Mouse (Mus musculus): ENCODE data around the gene Plekho1.

Gene Plekho1

DNA sequence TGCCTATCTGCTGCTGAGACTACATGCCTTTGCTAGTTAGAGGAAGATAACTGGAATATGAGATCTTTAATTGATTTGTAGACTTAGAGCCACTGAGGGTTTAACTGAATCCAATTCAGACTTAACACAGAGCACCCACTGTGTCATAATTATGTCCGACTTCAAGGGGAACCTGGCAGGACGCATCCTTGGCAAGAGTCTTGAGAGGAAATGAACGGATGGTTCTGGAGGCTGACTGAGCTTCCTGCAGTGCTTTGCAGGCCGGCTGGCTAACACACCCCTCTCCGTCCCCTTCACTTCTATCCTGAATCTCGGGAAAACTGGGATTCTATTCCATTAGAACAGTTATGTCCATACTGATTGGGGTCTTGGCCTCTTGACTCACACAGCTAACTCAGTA is 12.7 kb upstream of the Plekho1 start:
- DNase-seq (ENCODE audit: low read depth, low spot score): no peak

DNA sequence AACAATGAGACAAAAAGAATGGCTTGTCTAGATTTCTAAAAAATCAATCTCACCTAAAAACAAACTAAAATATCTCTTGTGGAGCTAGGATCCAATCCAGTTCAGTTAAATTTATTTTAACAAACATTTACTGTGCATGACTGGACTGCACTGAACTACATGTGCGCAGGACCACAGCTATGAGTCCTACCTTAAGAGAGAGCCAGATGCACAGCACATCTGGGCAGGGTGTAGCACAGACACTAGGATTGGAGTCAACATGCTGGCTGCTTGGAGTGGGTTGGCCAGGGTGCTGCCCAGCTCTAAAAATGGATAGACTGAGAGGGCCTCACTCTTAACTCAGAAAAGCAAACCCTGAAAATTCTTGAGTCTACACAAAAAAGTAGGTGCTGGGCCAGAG is 5.8 kb upstream of the Plekho1 start:
- DNase-seq (ENCODE audit: low read depth, low spot score): no peak

DNA sequence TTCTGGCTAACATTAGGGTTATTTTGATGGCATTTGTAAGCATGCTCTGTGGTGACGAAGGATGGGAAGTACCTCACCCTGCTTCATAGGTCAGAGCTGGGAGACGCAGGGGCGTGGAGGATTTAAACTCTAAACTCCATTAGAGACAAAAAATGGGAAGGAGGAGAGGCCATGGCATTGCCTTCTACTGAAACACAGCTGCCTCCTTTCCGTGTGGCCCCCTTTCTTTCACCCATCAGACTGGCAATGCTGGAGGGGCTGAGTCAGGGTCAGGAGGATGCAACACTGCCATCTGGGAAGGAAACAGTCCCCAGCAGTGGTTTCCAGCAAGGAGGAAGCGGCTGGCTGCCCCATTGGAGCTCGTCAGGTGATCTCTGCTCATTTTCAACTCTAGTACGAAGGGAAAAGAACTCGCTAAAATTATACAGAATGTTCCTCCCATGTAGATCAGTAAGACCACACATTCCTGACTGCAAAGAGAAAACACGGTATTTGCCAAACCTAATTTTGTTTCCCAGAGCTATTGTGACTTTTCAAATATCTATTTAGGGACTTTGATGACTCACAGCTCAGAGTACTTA is 5.2 kb upstream of the Plekho1 start:
- DNase-seq (ENCODE audit: low read depth, low spot score): no peak

DNA sequence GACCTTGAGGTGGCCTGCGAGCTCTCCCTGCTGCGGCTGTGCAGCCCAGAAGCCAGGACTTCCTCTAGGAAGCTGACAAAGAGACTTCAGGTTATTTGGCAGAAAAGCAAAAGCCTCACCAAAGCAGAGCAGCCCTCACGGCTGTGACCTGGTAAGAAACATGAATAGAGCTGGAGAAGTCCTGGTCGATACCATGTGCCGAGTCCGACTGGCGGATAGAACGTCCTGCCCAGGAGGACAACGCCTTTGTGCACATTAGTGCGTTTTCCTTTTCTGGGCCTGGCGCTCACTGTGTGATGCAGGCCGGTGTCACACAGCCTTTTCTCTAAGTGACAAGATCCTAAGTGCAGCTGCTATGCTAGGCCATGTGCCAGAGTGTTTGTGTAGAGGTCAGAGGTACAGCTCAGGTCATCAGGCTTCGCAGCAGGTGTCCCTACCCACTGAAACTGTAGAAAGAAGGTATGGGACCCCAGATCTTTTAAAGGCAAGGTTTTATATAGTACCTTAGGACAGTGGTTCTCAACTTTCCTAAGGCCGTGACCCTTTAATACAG is 4.4 kb upstream of the Plekho1 start:
- DNase-seq (ENCODE audit: low read depth, low spot score): no peak

DNA sequence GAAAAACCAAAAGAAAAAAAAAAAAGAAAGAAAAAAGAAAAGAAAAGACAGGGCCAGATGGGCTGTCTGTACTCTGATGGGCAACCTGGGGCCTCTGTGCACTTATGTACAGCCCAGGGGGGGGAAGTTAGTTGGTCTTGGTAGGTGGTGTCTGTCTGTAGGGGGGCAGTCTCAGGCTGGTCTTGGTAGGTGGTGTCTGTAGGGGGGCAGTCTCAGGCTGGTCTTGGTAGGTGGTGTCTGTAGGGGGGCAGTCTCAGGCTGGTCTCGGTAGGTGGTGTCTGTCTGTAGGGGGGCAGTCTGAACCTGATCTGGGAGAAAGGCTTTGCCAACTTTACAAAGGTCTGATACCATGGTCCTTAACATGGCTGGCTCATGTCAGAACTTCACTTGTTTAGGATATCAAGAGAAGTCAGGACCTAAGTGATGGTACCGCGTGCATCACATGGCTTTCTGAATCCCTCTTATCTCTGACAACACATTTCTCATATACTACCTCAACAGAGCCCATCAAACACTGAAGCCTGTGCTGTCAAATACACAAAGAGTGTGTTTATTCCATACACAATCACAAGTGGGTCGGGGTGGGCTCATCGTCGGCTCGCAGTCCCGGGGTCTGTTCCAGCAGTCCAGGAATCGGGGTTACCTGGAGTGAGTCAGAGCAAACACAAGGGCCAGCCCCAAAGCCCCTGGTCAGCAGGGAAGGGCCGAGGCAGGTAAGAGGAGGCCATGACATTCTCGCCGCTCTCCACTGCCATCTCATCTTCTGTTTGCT is 3.7 kb upstream of the Plekho1 start:
- DNase-seq (ENCODE audit: low read depth, low spot score): no peak

DNA sequence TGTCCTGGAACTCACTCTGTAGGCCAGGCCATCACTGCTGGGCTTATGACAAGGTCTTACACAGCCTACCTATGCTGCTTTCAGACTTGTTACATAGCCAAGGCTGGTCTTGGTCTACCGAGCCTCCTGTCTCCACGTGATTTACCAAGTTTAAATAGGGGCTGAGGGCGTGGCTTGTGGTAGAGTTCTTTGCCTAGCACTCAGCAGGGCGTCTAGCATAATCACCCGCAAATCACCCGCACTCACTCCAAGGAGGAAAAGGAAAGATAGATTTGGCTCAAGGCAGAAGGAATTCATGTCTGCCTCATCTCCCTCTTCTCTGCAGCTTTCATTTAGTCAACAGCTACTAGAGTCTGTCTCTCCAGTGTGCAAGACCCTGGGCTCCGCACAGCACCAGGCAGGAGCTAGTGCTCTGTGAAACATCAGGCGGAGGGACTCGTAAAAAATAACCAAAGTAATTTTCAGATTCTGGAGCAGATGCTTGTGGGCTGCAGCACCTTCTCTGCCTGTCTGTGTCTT is 1.5 kb upstream of the Plekho1 start:
- no peak for DNase-seq (ENCODE audit: low read depth, low spot score)

DNA sequence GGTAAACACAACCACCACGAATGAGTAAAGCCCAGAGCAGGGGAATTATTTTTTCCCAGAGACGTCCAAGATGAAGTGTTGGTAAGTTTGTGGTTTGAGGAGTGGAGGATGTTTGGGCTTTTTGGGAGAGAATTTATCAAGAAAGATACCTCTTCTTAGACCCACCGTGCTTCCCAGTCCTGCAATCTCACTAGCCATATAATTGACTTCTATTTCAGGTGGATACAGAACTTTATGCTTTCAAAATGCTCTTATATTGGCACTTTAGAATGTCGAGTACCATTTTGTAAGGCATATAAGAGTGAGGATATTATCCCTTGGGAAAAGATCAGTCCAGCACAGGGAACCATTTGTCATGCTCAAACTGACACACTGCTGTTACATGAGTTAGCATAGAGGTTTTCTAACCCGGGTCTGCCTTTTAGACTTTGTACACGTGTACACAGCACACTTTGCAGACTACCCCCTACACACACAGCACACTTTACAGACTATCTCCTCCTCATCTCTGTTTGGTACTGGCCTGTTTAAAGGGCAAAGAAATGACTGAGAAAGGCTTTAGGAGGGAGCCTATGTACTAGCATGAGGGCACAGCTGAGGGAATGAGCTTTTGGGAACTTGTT is 761 bp upstream of the Plekho1 start:
- DNase-seq (ENCODE audit: low read depth, low spot score): no peak

DNA sequence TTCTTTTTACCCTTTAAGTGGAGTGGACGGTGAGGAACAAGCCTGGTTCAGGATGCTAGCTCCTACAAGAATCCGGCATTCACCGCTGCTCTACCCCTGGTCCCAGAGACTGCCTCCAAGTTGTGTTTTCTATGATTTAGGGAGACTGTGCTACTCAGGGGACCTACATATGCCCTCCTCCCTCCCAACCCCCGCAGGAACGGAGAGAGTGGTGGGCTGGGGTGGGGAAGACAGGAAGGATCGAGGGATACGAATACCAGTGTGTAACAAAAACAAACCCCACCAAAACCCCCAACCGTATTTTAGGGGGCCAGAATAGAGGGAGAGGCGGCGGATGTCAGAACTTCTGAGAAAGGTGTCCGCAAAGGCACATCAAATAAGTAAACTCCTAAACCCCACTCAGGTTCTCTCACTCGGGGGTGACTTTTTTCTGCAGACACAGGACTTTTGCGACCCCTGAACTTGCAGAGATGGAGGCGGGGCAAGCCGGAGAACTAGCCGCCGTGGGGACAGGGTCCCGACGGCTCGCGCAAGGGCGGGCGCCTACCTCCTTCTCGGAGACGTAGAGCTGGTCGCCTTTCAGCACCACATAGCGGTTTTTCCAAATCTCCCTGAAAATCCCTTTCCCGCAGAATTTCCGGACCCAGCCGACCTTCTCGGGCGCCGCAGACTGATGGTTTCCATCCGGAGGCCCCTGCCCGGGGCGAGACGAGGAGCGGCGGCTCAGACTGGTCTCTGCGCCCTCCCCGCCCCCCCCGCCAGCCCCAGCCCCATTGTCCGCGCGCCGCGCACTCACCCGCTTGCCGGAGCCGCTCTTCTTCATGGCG is 613 bp downstream of the Plekho1 start:
- no peak for DNase-seq (ENCODE audit: low read depth, low spot score)

DNA sequence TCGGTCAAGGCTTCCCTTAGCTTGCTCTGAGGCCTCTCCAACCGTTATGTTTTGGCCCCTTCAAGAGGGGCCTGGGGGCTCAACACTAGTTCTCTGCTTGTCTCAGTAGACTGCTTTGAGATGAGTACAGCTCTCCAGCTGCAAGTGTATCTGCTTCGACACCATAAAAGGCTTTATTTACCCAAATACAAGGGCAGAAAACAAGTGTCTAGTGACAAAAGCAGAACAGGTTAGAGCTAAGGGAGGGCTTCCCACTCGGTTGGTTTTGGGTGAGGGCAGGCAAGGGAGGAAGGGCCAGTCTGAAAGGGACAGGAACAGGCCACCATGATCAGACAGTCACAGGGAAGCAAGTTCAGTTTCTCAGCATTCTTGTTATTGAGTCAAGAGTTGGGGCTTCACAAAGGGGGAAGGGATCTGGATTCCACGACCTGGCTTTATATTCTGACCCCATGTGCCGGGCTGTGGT is 1.4 kb downstream of the Plekho1 start:
- DNase-seq (ENCODE audit: low read depth, low spot score): no peak

DNA sequence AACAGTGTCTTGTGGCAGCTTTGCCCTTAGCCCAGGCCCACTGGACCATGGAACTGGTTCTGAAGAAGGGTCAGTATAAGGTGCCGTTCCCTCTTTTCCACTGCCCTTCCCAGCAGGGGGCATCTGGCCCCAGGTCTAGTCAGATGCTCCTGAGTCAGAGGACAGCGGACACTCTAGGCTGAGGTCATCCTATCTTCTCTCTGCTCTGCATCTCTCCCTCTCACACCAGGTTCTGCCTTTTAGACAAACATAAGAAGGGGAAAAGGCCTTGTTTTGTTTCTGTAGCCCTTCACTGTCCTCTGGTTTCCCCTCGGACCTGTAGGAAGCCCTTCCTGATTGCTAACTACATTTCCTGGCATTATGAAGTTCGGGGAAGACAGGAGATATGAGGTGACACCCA is 1.9 kb downstream of the Plekho1 start:
- DNase-seq (ENCODE audit: low read depth, low spot score): no peak

DNA sequence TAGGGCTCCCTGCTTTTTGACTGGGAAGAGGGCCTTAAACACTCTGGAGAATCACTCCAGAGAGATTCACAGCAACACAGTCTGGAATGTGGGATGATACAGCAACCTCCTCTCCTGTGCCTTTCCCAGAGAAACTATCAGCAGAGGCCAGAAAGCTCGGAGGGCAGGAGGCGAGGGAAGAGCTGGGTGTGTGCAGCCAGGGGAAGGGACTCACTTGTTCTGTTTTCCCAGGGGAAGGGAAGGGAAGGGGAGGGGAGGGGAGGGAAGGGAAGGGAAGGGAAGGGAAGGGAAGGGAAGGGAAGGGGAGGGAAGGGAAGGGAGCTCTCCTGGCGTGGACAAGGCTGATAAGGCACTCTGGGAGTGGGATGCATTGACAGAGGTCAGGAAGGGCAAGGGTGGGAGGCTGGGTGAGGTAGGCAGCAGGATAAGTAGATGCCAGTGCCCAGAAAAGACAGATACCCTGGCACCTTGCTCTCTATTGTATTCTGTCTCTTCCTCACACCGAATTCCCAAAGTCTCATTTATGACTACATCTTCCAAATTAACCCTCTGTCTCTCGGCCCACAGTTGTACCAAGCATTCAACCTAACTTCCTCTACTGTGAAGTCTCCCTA is 2.7 kb downstream of the Plekho1 start:
- DNase-seq (ENCODE audit: low read depth, low spot score): no peak

DNA sequence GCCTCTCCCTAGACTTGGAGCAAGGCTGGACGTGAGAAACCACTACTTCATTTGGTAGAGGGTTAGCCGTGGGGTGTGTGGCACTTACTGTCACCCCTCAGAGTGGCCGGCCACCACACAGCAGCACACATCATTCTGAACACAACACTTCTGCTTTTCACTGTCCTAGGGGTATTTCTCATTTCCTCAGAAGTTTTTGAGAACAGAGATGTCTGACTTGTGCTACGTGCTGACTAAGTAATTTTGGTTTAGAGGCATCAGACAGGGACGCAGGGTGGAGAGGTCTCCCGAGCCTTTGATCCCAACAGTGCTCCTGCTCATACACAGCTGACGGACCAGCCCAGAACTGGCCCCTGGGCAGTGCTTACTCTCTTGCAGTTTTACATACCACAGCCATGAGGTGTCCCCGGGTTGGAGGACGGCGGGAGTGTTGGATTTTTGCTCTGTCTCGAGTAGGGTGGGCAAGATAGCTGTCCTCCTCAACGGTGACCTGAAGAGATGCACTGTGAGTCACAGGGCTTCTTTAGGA is 5.3 kb downstream of the Plekho1 start:
- no peak for DNase-seq (ENCODE audit: low read depth, low spot score)

DNA sequence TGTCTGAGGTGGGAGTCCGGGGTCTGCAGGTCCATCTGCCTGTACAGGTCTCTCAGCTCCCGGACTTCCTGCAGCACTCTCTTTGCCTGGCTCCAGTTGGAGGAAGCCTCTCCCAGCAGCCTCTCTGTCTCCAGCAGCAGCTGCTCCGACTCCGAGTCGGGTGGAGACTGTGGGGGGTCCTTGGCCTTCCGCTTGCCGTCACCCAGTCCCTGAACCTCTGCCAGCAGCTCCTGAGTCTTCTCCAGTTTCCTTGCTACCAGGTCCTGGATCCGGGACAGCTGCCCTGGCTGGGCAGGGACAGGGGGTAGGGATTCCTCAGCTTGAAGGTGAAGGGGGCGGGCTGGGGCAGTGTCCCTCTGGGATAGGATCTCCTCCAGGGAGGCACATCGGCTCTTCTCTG is 6.8 kb downstream of the Plekho1 start:
- no peak for DNase-seq (ENCODE audit: low read depth, low spot score)

DNA sequence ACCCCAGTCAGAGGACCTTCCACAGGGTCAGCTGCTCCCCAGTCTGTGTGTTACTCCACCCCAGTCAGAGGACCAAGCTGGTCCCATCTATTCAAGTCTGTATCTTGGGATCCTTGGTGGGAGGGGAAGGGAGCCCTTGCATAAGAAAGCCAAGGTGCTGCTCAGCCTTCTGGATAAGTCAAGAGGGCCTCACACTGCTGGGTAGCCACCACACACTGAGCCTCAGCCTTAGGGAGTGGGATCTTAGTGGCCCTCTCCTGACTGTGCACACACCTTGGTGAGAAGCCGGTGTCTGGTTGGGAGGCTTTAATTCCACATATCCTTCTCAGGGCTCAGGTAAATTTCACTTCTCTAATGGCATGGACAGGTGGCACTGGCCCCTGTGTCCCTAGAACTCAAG is 7.7 kb downstream of the Plekho1 start:
- DNase-seq (ENCODE audit: low read depth, low spot score): no peak

DNA sequence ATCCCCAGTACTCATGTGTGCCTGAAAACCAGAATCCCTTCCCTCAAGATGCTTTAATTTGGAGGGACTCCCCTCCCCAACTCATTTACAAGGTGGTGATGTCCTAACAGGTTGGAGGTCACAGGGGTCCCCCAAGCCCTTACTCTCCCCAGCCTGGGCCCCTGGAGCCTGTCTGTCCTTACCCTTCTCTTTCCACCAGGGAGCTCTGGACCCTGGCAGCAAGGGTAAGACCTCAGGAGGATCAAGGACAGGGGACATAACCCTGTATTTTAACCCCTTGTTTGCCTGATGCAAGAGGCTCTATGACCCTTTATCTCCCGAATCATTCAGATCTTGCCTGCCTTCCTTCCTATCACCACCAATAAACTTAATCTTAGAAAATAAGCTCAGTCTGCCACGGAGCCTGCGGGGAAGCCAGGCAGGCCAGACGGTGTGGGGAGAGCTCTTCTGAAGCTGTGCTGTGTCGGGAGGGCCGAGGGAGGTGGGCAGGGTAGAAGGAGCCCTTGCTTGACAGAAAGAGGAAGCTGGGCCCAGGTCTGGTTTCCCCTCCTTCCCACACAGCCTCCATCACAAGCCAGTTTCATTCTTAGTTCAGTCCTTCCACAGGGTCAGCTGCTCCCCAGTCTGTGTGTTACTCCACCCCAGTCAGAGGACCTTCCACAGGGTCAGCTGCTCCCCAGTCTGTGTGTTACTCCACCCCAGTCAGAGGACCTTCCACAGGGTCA is 8.3 kb downstream of the Plekho1 start:
- no peak for DNase-seq (ENCODE audit: low read depth, low spot score)

DNA sequence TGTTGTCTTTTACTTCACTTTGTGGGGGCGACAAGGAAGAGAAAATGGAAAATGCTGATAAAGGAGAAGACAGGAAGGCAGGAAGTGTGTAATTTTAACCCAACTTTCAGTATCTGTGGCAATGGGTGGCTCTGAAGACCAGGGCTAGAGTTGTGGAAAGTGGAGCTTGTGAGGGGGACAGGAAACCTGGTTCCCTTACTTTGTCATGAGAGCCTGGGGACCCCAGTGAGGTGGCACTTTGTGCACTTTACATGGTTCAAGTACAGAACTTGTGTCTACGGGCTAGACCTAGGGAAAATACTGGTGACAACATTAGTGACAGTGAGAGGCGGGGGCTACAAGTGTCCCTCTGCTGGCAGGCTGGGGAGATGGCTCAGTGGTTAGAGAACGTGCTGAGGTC is 8.8 kb downstream of the Plekho1 start:
- DNase-seq (ENCODE audit: low read depth, low spot score): no peak

DNA sequence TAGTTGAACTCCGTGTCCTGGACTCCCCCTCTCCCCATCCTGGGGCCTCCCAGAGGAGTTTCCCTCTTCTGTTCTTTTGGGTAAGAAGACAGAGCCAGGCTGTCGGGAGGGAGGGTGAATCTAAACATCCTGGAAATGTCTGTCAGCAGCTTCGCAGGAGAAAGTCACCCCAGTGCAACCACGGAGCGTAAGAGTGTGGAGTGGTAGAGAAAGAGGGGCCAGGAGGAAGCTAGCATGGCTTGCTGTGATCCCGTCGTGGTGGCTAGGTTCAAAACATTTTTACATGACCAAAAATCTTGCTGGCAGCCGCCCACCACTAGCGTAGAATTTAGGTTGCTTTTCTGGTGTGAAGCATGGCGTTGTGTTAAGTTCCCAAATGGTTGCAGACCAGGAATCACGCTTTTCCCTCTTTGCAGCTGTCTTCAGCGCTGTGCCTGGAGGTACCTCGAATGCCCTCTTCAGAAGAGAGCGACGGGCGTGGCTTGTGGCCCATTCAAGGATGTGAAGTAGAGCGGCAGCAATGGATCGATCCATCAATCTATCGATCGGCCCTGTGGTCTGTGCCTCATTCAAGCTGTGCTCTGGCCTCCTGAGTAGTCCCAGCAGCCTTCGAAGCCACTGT is 9.7 kb downstream of the Plekho1 start:
- DNase-seq (ENCODE audit: low read depth, low spot score): no peak

DNA sequence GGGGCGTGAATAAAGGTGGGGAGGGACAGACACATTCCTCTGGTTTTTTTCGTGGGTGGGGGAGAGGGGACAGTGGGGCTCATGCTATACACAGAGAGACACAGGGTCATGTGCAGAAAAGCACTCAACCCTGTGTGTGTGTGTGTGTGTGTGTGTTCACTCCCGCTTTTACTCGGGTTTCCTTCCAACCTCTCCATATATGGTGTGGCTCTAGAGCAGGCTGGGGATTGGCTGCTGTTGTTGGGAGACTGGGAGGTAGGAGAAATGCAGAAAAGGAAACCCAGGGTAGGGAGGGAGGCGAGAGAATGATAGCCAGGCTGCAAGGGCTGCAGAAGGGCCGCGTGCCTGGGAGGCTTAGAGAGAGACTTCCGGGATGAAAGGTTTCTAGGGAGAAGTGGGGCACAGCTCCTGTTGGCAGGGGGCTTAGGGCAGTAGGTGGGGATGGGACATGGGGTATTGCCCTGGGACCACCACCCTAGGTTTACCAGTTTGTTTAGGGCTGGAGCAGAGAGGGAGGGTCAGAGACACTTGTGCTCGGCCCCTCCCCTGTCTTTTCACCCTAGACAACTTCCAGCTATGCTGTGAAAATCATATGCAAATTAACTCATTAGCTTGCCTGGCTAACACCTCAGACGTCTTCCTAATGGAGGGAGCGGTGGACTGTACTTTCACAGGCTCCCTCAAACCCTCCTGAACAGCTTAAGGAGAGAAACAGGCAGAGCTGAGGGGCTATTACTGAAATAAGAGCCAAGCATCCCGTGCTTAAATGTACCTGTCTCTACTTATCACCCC is 10.4 kb downstream of the Plekho1 start:
- no peak for DNase-seq (ENCODE audit: low read depth, low spot score)

DNA sequence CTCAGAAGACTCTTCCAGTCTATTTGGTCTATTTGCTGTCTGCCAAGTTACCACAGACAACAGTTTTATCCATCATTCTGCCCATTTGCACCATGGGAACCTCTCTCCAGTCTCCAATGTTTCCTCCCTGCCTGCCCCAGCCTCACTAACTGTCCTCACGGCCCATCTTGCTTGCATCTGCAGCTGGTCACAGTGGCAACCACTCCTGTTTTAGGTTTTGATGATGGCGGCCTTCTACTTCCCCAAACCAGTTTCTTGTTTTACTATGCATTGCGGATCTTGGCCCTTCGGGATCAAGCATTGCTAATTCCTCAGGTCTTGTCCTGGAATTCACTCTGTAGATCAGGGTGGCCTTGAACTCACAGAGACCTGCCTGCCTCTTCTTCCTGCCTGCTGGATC is 13.7 kb downstream of the Plekho1 start:
- DNase-seq (ENCODE audit: low read depth, low spot score): no peak

All from WW6 (cell line).